Mouse (Mus musculus) ZHBTc4 (cell line): ENCODE measurements around the gene Nfe2l3.
A peak's percentile ranks its signal among the peaks of the same experiment; 100 is the strongest.

Experiments used
- DNase-seq: peaks from one replicate; pipeline ENCODE4 v3.0.0-alpha.2; 2011; ENCODE audit warnings: low read depth, low spot score

Nfe2l3 gene

GRCm38 (mm10) chr6:51442191-51442835 lies 9.8 kb downstream of the Nfe2l3 start:
- peak; percentile 93 for DNase-seq

- no peak for DNase-seq
These were observed 20.5 kb downstream of the Nfe2l3 start for GRCm38 (mm10) chr6:51452927-51453503.

GRCm38 (mm10) chr6:51454949-51455348 lies 22.5 kb downstream of the Nfe2l3 start:
- DNase-seq = no peak

GRCm38 (mm10) chr6:51456198-51456597 lies 23.7 kb downstream of the Nfe2l3 start:
- DNase-seq = no peak

- peak; percentile 15 for DNase-seq
These were observed 24.8 kb downstream of the Nfe2l3 start for GRCm38 (mm10) chr6:51457283-51457682.

GRCm38 (mm10) chr6:51457770-51458387 lies 25.4 kb downstream of the Nfe2l3 start:
- peak; percentile 37 for DNase-seq

- peak; percentile 70 for DNase-seq
These were observed 26.4 kb downstream of the Nfe2l3 start for GRCm38 (mm10) chr6:51458925-51459312.

- peak; percentile 80 for DNase-seq
These were observed 27.0 kb downstream of the Nfe2l3 start for GRCm38 (mm10) chr6:51459313-51460020.

- peak; percentile 80 for DNase-seq
These were observed 27.5 kb downstream of the Nfe2l3 start for GRCm38 (mm10) chr6:51460021-51460360.

- peak; percentile 66 for DNase-seq
These were observed 27.9 kb downstream of the Nfe2l3 start for GRCm38 (mm10) chr6:51460363-51460762.

GRCm38 (mm10) chr6:51467649-51468048 lies 35.2 kb downstream of the Nfe2l3 start:
- peak; percentile 59 for DNase-seq

GRCm38 (mm10) chr6:51468891-51469561 lies 36.6 kb downstream of the Nfe2l3 start:
- peak; percentile 86 for DNase-seq

- peak; percentile 99 for DNase-seq
These were observed 37.3 kb downstream of the Nfe2l3 start, which contains the start of gene Hnrnpa2b1 for GRCm38 (mm10) chr6:51469715-51470310. TSS of gene Hnrnpa2b1 (minus strand) at chr6:51469894.

GRCm38 (mm10) chr6:51470311-51471178 lies 38.1 kb downstream of the Nfe2l3 start, which contains the start of gene Cbx3:
TSS of gene Cbx3 (plus strand) at chr6:51470360.
- peak; percentile 97 for DNase-seq

- DNase-seq = no peak
These were observed 38.7 kb downstream of the Nfe2l3 start for GRCm38 (mm10) chr6:51471179-51471505.

GRCm38 (mm10) chr6:51471782-51472181 lies 39.3 kb downstream of the Nfe2l3 start:
- no peak for DNase-seq

- no peak for DNase-seq
These were observed 39.7 kb downstream of the Nfe2l3 start for GRCm38 (mm10) chr6:51472213-51472612.

- no peak for DNase-seq
These were observed 46.8 kb downstream of the Nfe2l3 start for GRCm38 (mm10) chr6:51479136-51479731.

GRCm38 (mm10) chr6:51481548-51481947 lies 49.1 kb downstream of the Nfe2l3 start:
- no peak for DNase-seq

- DNase-seq = no peak
These were observed 51.4 kb downstream of the Nfe2l3 start for GRCm38 (mm10) chr6:51483861-51484260.
